Mouse (Mus musculus) CH12.LX (cell line): ENCODE measurements around the gene Adamts14. TPM values are rescaled to one million over a fixed set of nuclear protein-coding genes. Genes with fewer than 3 reads are reported as not detected.

Source experiments
- DNase-seq: peaks from one replicate; pipeline ENCODE4 v3.0.0-alpha.2; 2013; ENCODE audit errors: extremely low read depth
- H3K27ac ChIP-seq: 2 replicates; pipeline ENCODE4 v1.5.1; 2012; ENCODE audit warnings: low read depth, mild to moderate bottlenecking, control low read depth, moderate library complexity; ENCODE audit not compliant: insufficient read depth
- H3K27me3 ChIP-seq: replicated peaks from 2 replicates; pipeline ENCODE3; 2012; ENCODE audit warnings: inconsistent platforms
- H3K36me3 ChIP-seq, 2 experiments: replicated peaks in 1 of 2; 2 replicates each; pipeline versions ENCODE3 to v1.6.1; 2012; ENCODE audit warnings: inconsistent platforms in 1 of 2, low read length in 1 of 2, mild to moderate bottlenecking in 1 of 2, mixed read lengths in 1 of 2, moderate library complexity in 1 of 2; ENCODE audit not compliant: control insufficient read depth in 1 of 2, insufficient read depth in 1 of 2
- H3K4me1 ChIP-seq, 2 experiments: 2 replicates each; pipeline ENCODE4 v1.6.1; 2012; ENCODE audit warnings: inconsistent platforms in 1 of 2, moderate library complexity in 1 of 2; ENCODE audit not compliant: insufficient read depth in 2 of 2, control insufficient read depth in 1 of 2
- H3K4me2 ChIP-seq: 2 replicates; pipeline ENCODE4 v1.6.1; 2012; ENCODE audit warnings: low read depth, mild to moderate bottlenecking, control low read depth; ENCODE audit not compliant: poor library complexity, insufficient read depth, severe bottlenecking
- H3K4me3 ChIP-seq, 3 experiments: fragments of 150-350 bp in 1 of 3; sonication (generic) in 1 of 3; replicated peaks in 1 of 3; 2 replicates each; pipeline versions ENCODE3 to v1.5.1; 2011 to 2012; ENCODE audit warnings: low read depth in 2 of 3, low read length in 2 of 3, mild to moderate bottlenecking in 2 of 3, moderate library complexity in 2 of 3, control low read depth in 1 of 3, improper control_type of control experiment in 1 of 3, inconsistent platforms in 1 of 3, mixed read lengths in 1 of 3; ENCODE audit not compliant: poor library complexity in 1 of 3
- H3K79me2 ChIP-seq: replicated peaks from 2 replicates; pipeline ENCODE4 v1.6.1; 2012; ENCODE audit warnings: mild to moderate bottlenecking, moderate library complexity; ENCODE audit not compliant: control insufficient read depth, poor library complexity, insufficient read depth, severe bottlenecking; ENCODE audit errors: extremely low read depth
- H3K9ac ChIP-seq: 2 replicates; pipeline ENCODE4 v1.6.1; 2012; ENCODE audit warnings: low read depth, mild to moderate bottlenecking, control low read depth, moderate library complexity; ENCODE audit not compliant: insufficient read depth
- H3K9me3 ChIP-seq: replicated peaks from 2 replicates; pipeline ENCODE3; 2012; ENCODE audit warnings: low read length, inconsistent platforms, mixed read lengths
- CHD2 ChIP-seq: IDR thresholded peaks from 2 replicates; pipeline ENCODE4 v1.6.1; 2011; ENCODE audit warnings: low read length, improper control_type of control experiment
- CTCF ChIP-seq, 2 experiments: IDR thresholded peaks in 1 of 2; conservative IDR thresholded peaks in 1 of 2; 2 replicates each; pipeline ENCODE4 v1.5.1; 2011 to 2012; ENCODE audit warnings: low read depth in 2 of 2, low read length in 2 of 2, improper control_type of control experiment in 1 of 2, inconsistent platforms in 1 of 2, mild to moderate bottlenecking in 1 of 2, moderate library complexity in 1 of 2
- E2F4 ChIP-seq: IDR thresholded peaks from 2 replicates; pipeline ENCODE4 v1.6.1; 2011; ENCODE audit warnings: low read depth, low read length, improper control_type of control experiment; ENCODE audit not compliant: insufficient replicate concordance
- ELF1 ChIP-seq: IDR thresholded peaks from 2 replicates; pipeline ENCODE4 v1.6.1; 2014; ENCODE audit warnings: low read depth, mild to moderate bottlenecking, inconsistent platforms, low read length, improper control_type of control experiment
- EP300 ChIP-seq: IDR thresholded peaks from 2 replicates; pipeline ENCODE4 v1.6.1; 2011; ENCODE audit warnings: low read length, improper control_type of control experiment
- JUN ChIP-seq: IDR thresholded peaks from 2 replicates; pipeline ENCODE4 v1.6.1; 2011; ENCODE audit warnings: low read depth, mild to moderate bottlenecking, low read length, improper control_type of control experiment, moderate library complexity; ENCODE audit not compliant: insufficient read depth
- KAT2A ChIP-seq: IDR thresholded peaks from 2 replicates; pipeline ENCODE4 v1.6.1; 2012; ENCODE audit warnings: low read length, improper control_type of control experiment, inconsistent platforms; ENCODE audit not compliant: insufficient replicate concordance
- MAFK ChIP-seq: IDR thresholded peaks from 2 replicates; pipeline ENCODE4 v1.6.1; 2011; ENCODE audit warnings: low read length, improper control_type of control experiment; ENCODE audit not compliant: insufficient replicate concordance
- MAZ ChIP-seq: IDR thresholded peaks from 2 replicates; pipeline ENCODE4 v1.6.1; 2012; ENCODE audit warnings: low read depth, mild to moderate bottlenecking, inconsistent platforms, low read length, improper control_type of control experiment, moderate library complexity
- MXI1 ChIP-seq: IDR thresholded peaks from 2 replicates; pipeline ENCODE4 v1.6.1; 2011; ENCODE audit warnings: mild to moderate bottlenecking, low read depth, low read length, improper control_type of control experiment
- MYC ChIP-seq: IDR thresholded peaks from 2 replicates; pipeline ENCODE4 v1.6.1; 2011; ENCODE audit warnings: low read depth, mild to moderate bottlenecking, improper control_type of control experiment, low read length
- NELFE ChIP-seq: IDR thresholded peaks from 2 replicates; pipeline ENCODE4 v1.6.1; 2011; ENCODE audit warnings: low read depth, low read length, improper control_type of control experiment
- RAD21 ChIP-seq: IDR thresholded peaks from 2 replicates; pipeline ENCODE4 v1.6.1; 2011; ENCODE audit warnings: low read depth, mild to moderate bottlenecking, low read length, improper control_type of control experiment, moderate library complexity
- RCOR1 ChIP-seq: conservative IDR thresholded peaks from 2 replicates; pipeline ENCODE4 v1.6.1; 2012; ENCODE audit warnings: low read depth, mild to moderate bottlenecking, inconsistent platforms, low read length, improper control_type of control experiment
- SIN3A ChIP-seq: IDR thresholded peaks from 2 replicates; pipeline ENCODE4 v1.6.1; 2012; ENCODE audit warnings: low read length, improper control_type of control experiment, inconsistent platforms
- SMC3 ChIP-seq: IDR thresholded peaks from 2 replicates; pipeline ENCODE4 v1.6.1; 2011; ENCODE audit warnings: low read depth, low read length, improper control_type of control experiment
- TBP ChIP-seq: conservative IDR thresholded peaks from 2 replicates; pipeline ENCODE4 v1.6.1; 2011; ENCODE audit warnings: low read depth, low read length, improper control_type of control experiment
- ZKSCAN1 ChIP-seq: IDR thresholded peaks from 2 replicates; pipeline ENCODE4 v1.6.1; 2012; ENCODE audit warnings: low read depth, inconsistent platforms, low read length, improper control_type of control experiment, borderline replicate concordance
- ZMIZ1 ChIP-seq: IDR thresholded peaks from 2 replicates; pipeline ENCODE4 v1.6.1; 2012; ENCODE audit warnings: low read depth, mild to moderate bottlenecking, inconsistent platforms, low read length, improper control_type of control experiment
- dilution Hi-C: fragments of 300-500 bp; cut with MboI; formaldehyde crosslinking; loops from 2 replicates; pipeline ENCODE4 v1.14.3; 2020; ENCODE audit warnings: low sequenced_read_pairs; ENCODE audit not compliant: extremely low pct_unique_long_range_greater_than_20kb, extremely low pct_ligation_motif_present
- in situ Hi-C: fragments of 300-500 bp; cut with MboI; formaldehyde crosslinking; loops from 3 replicates; pipeline ENCODE4 v1.14.3; 2019; ENCODE audit warnings: low sequenced_read_pairs, low pct_ligation_motif_present, low pct_unique_long_range_greater_than_20kb, mixed read lengths
- polyA plus RNA-seq: library from polyadenylated mRNA; unstranded; fragments of >175 nt; gene quantifications from 2 replicates; pipeline ENCODE4 v1.2.1, GENCODE M21; 2012; ENCODE audit warnings: low read depth; ENCODE audit not compliant: insufficient read length
- total RNA-seq, 2 experiments: library from RNA; depleted of rRNA; stranded (reverse); fragments of 300-350 nt in 1 of 2; fragments of >200 nt in 1 of 2; gene quantifications; 2 replicates each; pipeline ENCODE4 v1.2.3; 2012 to 2014

The Adamts14 gene
- total and polyA plus RNA-seq, 3 experiments: 1.2 to 2.7 (median 2.5) TPM

- Histone ChIP-seq H3K4me2 (no peak within 1 kb of the TSS), H3K4me1 (peaks cover 8 to 11% of the 10 kb centered on the region in 2 experiments), H3K9me3 (no peaks in the 10 kb centered on the region), H3K4me3 (peak within 1 kb of the TSS in 1 of 3 experiments; percentile 3), H3K79me2 (no peaks in the 10 kb centered on the region), H3K9ac (no peak within 1 kb of the TSS), H3K27ac (no peak within 1 kb of the TSS), H3K27me3 (no peaks in the 10 kb centered on the region), H3K36me3 (no peaks in the 10 kb centered on the region)
- no peak for TF ChIP-seq ZKSCAN1
- no peak for TF ChIP-seq MXI1
- no peak for TF ChIP-seq RCOR1
- no peak for TF ChIP-seq JUN
- no peak for TF ChIP-seq NELFE
- TF ChIP-seq MYC: no peak
- no peak for TF ChIP-seq KAT2A
- in situ Hi-C loops: no loop called here
- no peak for DNase-seq
- dilution Hi-C loops: no loop called here
Observed at GRCm38 (mm10) chr10:61297477-61297876, 24.2 kb upstream of the Adamts14 start, which contains the start of gene Prf1. TSS of gene Prf1 (plus strand) at chr10:61297833.

- no peak for DNase-seq
- no peak for TF ChIP-seq MYC
- TF ChIP-seq MAFK: no peak
- TF ChIP-seq RAD21: no peak
- no peak for TF ChIP-seq ELF1
- H3K27ac ChIP-seq: no peak overlapping the region
Observed at GRCm38 (mm10) chr10:61296713-61297445, 23.6 kb upstream of the Adamts14 start.

GRCm38 (mm10) chr10:61294242-61294641, 21.0 kb upstream of the Adamts14 start:
- in situ Hi-C loops: no loop called here
- TF ChIP-seq MYC (no peak), MAZ (no peak), EP300 (no peak), SMC3 (no peak), TBP (no peak), CHD2 (no peak), ZMIZ1 (no peak), E2F4 (no peak), KAT2A (no peak), ELF1 (no peak), SIN3A (no peak), JUN (no peak), CTCF (conservative IDR thresholded peaks at IDR 0.05 in 1 of 2, IDR thresholded peaks at IDR 0.05 in 1 of 2; ENCODE audit: low read depth in 2 of 2, low read length in 2 of 2) (no peak)
- no peak overlapping the region for H3K9ac ChIP-seq
- peaks cover 5 to 11% of the 10 kb centered on the region in 2 experiments; a peak in 1 of 4 replicates for H3K4me1 ChIP-seq
- no peak overlapping the region for H3K4me2 ChIP-seq
- dilution Hi-C loops: no loop called here
- H3K27ac ChIP-seq: no peak overlapping the region
- no peak for DNase-seq
- H3K36me3 ChIP-seq: no peaks in the 10 kb centered on the region
- H3K4me3 ChIP-seq: no peak overlapping the region
- no peaks in the 10 kb centered on the region for H3K27me3 ChIP-seq
- H3K9me3 ChIP-seq: no peaks in the 10 kb centered on the region
- H3K79me2 ChIP-seq: no peaks in the 10 kb centered on the region

More at GRCm38 (mm10) chr10:61296713-61297445, 23.6 kb upstream of the Adamts14 start:
- in situ Hi-C loops: no loop called here
- Histone ChIP-seq H3K9me3 (no peaks in the 10 kb centered on the region), H3K4me2 (no peak overlapping the region), H3K36me3 (no peaks in the 10 kb centered on the region), H3K9ac (no peak overlapping the region), H3K79me2 (no peaks in the 10 kb centered on the region), H3K4me3 (no peak overlapping the region), H3K4me1 (peaks cover 8 to 11% of the 10 kb centered on the region in 2 experiments), H3K27me3 (no peaks in the 10 kb centered on the region)
- dilution Hi-C loops: no loop called here
